Mouse (Mus musculus): ENCODE results near the gene Bet1l. TPM values are rescaled to one million over a fixed set of nuclear protein-coding genes. Genes with fewer than 3 reads are reported as not detected.
"Not testable (repeated sequence)": the region's sequence is repeated elsewhere in the genome, so short reads cannot be mapped to it uniquely, and the experiment has no call there.

The Bet1l gene
- polyA plus RNA-seq, 1 experiment from 2014 or later = 39.5 TPM

- 78% methylated on average over 7 of the region's 7 CpGs for WGBS
- Histone ChIP-seq H3K4me2 (ENCODE audit: low read length) (no peak overlapping the region), H3K9me3 (ENCODE audit: control insufficient read depth, low read length) (no peaks in the 10 kb centered on the region), H3K4me3 (ENCODE audit: control insufficient read depth in 1 of 2, insufficient read depth in 1 of 2, low read depth in 1 of 2, low read length in 2 of 2) (no peak overlapping the region), H3K27me3 (ENCODE audit: control insufficient read depth, insufficient read depth, low read length) (no peaks in the 10 kb centered on the region), H3K36me3 (ENCODE audit: control insufficient read depth, insufficient read depth, low read length) (peaks cover 64% of the 10 kb centered on the region), H3K9ac (ENCODE audit: low read length) (no peak overlapping the region), H3K4me1 (ENCODE audit: control insufficient read depth in 2 of 2, insufficient read depth in 2 of 2, low read length in 2 of 2) (peaks cover 6 to 8% of the 10 kb centered on the region in 2 experiments), H3K27ac (replicated peaks in 1 of 2; ENCODE audit: control insufficient read depth in 1 of 2, insufficient read depth in 1 of 2, low read depth in 2 of 2, low read length in 2 of 2) (no peak overlapping the region)
- ATAC-seq (ENCODE audit: insufficient number of reproducible peaks, insufficient read depth, low FRiP score, low read depth) = no peak
Measured at GRCm38 (mm10) chr7:140897863-140898262, 40.5 kb upstream of the Bet1l start.

GRCm38 (mm10) chr7:140894611-140895010 is 37.2 kb upstream of the Bet1l start:
- Histone ChIP-seq H3K9me3 (ENCODE audit: control insufficient read depth, low read length) (no peaks in the 10 kb centered on the region), H3K4me1 (ENCODE audit: control insufficient read depth in 2 of 2, insufficient read depth in 2 of 2, low read length in 2 of 2) (no peaks in the 10 kb centered on the region), H3K27me3 (ENCODE audit: control insufficient read depth, insufficient read depth, low read length) (no peaks in the 10 kb centered on the region), H3K36me3 (ENCODE audit: control insufficient read depth, insufficient read depth, low read length) (peaks cover 84% of the 10 kb centered on the region), H3K9ac (ENCODE audit: low read length) (no peak overlapping the region), H3K4me3 (ENCODE audit: control insufficient read depth in 1 of 2, insufficient read depth in 1 of 2, low read depth in 1 of 2, low read length in 2 of 2) (no peak overlapping the region), H3K27ac (replicated peaks in 1 of 2; ENCODE audit: control insufficient read depth in 1 of 2, insufficient read depth in 1 of 2, low read depth in 2 of 2, low read length in 2 of 2) (no peak overlapping the region), H3K4me2 (ENCODE audit: low read length) (no peak overlapping the region)
- 94% methylated on average over 3 of the region's 3 CpGs for WGBS
- no peak for ATAC-seq (ENCODE audit: insufficient number of reproducible peaks, insufficient read depth, low FRiP score, low read depth)

GRCm38 (mm10) chr7:140894031-140894430 is 36.7 kb upstream of the Bet1l start:
- Histone ChIP-seq H3K36me3 (ENCODE audit: control insufficient read depth, insufficient read depth, low read length) (peaks cover 84% of the 10 kb centered on the region), H3K27me3 (ENCODE audit: control insufficient read depth, insufficient read depth, low read length) (no peaks in the 10 kb centered on the region), H3K4me1 (ENCODE audit: control insufficient read depth in 2 of 2, insufficient read depth in 2 of 2, low read length in 2 of 2) (no peaks in the 10 kb centered on the region), H3K27ac (replicated peaks in 1 of 2; ENCODE audit: control insufficient read depth in 1 of 2, insufficient read depth in 1 of 2, low read depth in 2 of 2, low read length in 2 of 2) (no peak overlapping the region), H3K9ac (ENCODE audit: low read length) (no peak overlapping the region), H3K9me3 (ENCODE audit: control insufficient read depth, low read length) (no peaks in the 10 kb centered on the region), H3K4me3 (ENCODE audit: control insufficient read depth in 1 of 2, insufficient read depth in 1 of 2, low read depth in 1 of 2, low read length in 2 of 2) (no peak overlapping the region), H3K4me2 (ENCODE audit: low read length) (no peak overlapping the region)
- WGBS = 85% methylated on average over 7 of the region's 7 CpGs
- ATAC-seq (ENCODE audit: insufficient number of reproducible peaks, insufficient read depth, low FRiP score, low read depth) = no peak

GRCm38 (mm10) chr7:140890636-140891035 is 33.3 kb upstream of the Bet1l start:
- not testable (repeated sequence) for ATAC-seq (ENCODE audit: insufficient number of reproducible peaks, insufficient read depth, low FRiP score, low read depth); H3K4me1 ChIP-seq (ENCODE audit: control insufficient read depth in 2 of 2, insufficient read depth in 2 of 2, low read length in 2 of 2); H3K27ac ChIP-seq (replicated peaks in 1 of 2; ENCODE audit: control insufficient read depth in 1 of 2, insufficient read depth in 1 of 2, low read depth in 2 of 2, low read length in 2 of 2); H3K9me3 ChIP-seq (ENCODE audit: control insufficient read depth, low read length); H3K4me3 ChIP-seq (ENCODE audit: control insufficient read depth in 1 of 2, insufficient read depth in 1 of 2, low read depth in 1 of 2, low read length in 2 of 2); H3K9ac ChIP-seq (ENCODE audit: low read length); H3K4me2 ChIP-seq (ENCODE audit: low read length); H3K27me3 ChIP-seq (ENCODE audit: control insufficient read depth, insufficient read depth, low read length)
- H3K36me3 ChIP-seq (ENCODE audit: control insufficient read depth, insufficient read depth, low read length) = peaks cover 85% of the 10 kb centered on the region
- 95% methylated on average over 16 of the region's 16 CpGs for WGBS

- Histone ChIP-seq H3K4me1 (ENCODE audit: control insufficient read depth in 2 of 2, insufficient read depth in 2 of 2, low read length in 2 of 2) (peaks cover 3 to 9% of the 10 kb centered on the region in 2 experiments; a peak in 2 of 4 replicates), H3K4me2 (ENCODE audit: low read length) (peak overlapping the region; percentile 74), H3K27me3 (ENCODE audit: control insufficient read depth, insufficient read depth, low read length) (no peaks in the 10 kb centered on the region), H3K9ac (ENCODE audit: low read length) (peak overlapping the region; percentile 80), H3K9me3 (ENCODE audit: control insufficient read depth, low read length) (no peaks in the 10 kb centered on the region), H3K4me3 (ENCODE audit: control insufficient read depth in 1 of 2, insufficient read depth in 1 of 2, low read depth in 1 of 2, low read length in 2 of 2) (peak overlapping the region; percentile 76 to 96), H3K36me3 (ENCODE audit: control insufficient read depth, insufficient read depth, low read length) (peaks cover 45% of the 10 kb centered on the region), H3K27ac (replicated peaks in 1 of 2; ENCODE audit: control insufficient read depth in 1 of 2, insufficient read depth in 1 of 2, low read depth in 2 of 2, low read length in 2 of 2) (peak overlapping the region in 1 of 2 experiments; percentile 86; a peak in 2 of 4 replicates)
- ATAC-seq (ENCODE audit: insufficient number of reproducible peaks, insufficient read depth, low FRiP score, low read depth) = 0 out of 2 replicates have a peak, but pooled peaks have one; percentile 8
- 0% methylated on average over 12 of the region's 12 CpGs for WGBS
Measured at GRCm38 (mm10) chr7:140882469-140882803, 25.1 kb upstream of the Bet1l start.

- H3K9ac ChIP-seq (ENCODE audit: low read length) = peak within 1 kb of the TSS; percentile 80
- H3K4me2 ChIP-seq (ENCODE audit: low read length) = peak within 1 kb of the TSS; percentile 74
- under 1% methylated on average over 59 of the region's 59 CpGs for WGBS
- ATAC-seq (ENCODE audit: insufficient number of reproducible peaks, insufficient read depth, low FRiP score, low read depth) = peak; percentile 93
- H3K9me3 ChIP-seq (ENCODE audit: control insufficient read depth, low read length) = no peaks in the 10 kb centered on the region
- peak within 1 kb of the TSS; percentile 76 to 96 for H3K4me3 ChIP-seq (ENCODE audit: control insufficient read depth in 1 of 2, insufficient read depth in 1 of 2, low read depth in 1 of 2, low read length in 2 of 2)
- peak within 1 kb of the TSS; percentile 80 to 86 for H3K27ac ChIP-seq (replicated peaks in 1 of 2; ENCODE audit: control insufficient read depth in 1 of 2, insufficient read depth in 1 of 2, low read depth in 2 of 2, low read length in 2 of 2)
- H3K4me1 ChIP-seq (ENCODE audit: control insufficient read depth in 2 of 2, insufficient read depth in 2 of 2, low read length in 2 of 2) = peaks cover 3 to 9% of the 10 kb centered on the region in 2 experiments; a peak in 2 of 4 replicates
- H3K36me3 ChIP-seq (ENCODE audit: control insufficient read depth, insufficient read depth, low read length) = peaks cover 45% of the 10 kb centered on the region
- H3K27me3 ChIP-seq (ENCODE audit: control insufficient read depth, insufficient read depth, low read length) = no peaks in the 10 kb centered on the region
Measured at GRCm38 (mm10) chr7:140881696-140882468, 24.5 kb upstream of the Bet1l start, which contains the start of the genes Psmd13 and Sirt3. Gene Psmd13, plus strand, starts transcription at chr7:140881968. Gene Sirt3, minus strand, starts transcription at chr7:140882309.

DNA sequence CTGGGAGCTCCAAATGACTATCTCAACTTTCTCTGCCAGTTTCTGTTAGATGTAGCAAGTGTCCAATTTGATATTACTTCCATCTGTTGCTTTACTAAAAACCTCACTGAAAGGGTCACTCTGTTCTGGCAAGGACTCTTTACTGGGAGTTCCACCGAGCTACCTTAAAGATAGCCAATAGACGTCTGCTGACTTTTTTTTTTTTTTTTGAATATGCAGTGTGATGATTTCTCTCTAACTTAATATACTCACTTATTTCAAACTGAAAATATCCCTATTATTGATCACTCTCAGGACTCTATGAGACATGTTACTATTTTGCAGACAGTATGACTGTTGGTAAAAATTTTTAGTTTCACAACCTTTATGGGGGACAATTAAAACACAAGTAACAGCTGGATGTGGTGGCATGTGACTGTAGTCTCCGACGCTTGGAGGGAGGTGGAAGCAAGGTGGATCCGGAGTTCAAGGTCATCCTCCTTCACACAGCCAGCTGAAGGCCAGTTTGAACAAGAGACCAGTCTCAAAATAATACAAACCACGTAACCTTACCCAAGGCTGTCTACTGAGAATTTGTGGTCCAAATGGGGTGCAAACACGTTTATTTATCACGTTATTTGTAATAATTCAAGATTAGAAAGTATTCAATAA is 23.6 kb upstream of the Bet1l start:
- Histone ChIP-seq H3K27ac (replicated peaks in 1 of 2; ENCODE audit: control insufficient read depth in 1 of 2, insufficient read depth in 1 of 2, low read depth in 2 of 2, low read length in 2 of 2) (peak overlapping the region; percentile 80 to 86), H3K9ac (ENCODE audit: low read length) (peak overlapping the region; percentile 80), H3K36me3 (ENCODE audit: control insufficient read depth, insufficient read depth, low read length) (peaks cover 45% of the 10 kb centered on the region), H3K27me3 (ENCODE audit: control insufficient read depth, insufficient read depth, low read length) (no peaks in the 10 kb centered on the region), H3K4me1 (ENCODE audit: control insufficient read depth in 2 of 2, insufficient read depth in 2 of 2, low read length in 2 of 2) (peaks cover 3 to 9% of the 10 kb centered on the region in 2 experiments; a peak in 2 of 4 replicates), H3K4me2 (ENCODE audit: low read length) (peak overlapping the region; percentile 74), H3K9me3 (ENCODE audit: control insufficient read depth, low read length) (no peaks in the 10 kb centered on the region), H3K4me3 (ENCODE audit: control insufficient read depth in 1 of 2, insufficient read depth in 1 of 2, low read depth in 1 of 2, low read length in 2 of 2) (peak overlapping the region; percentile 76 to 96)
- WGBS = 10% methylated on average over 8 of the region's 8 CpGs
- no peak for ATAC-seq (ENCODE audit: insufficient number of reproducible peaks, insufficient read depth, low FRiP score, low read depth)
